Mouse (Mus musculus) 416B (cell line): ENCODE measurements around the gene Fkrp.
A peak's percentile ranks its signal among the peaks of the same experiment; 100 is the strongest.

Source experiments
- DNase-seq: peaks from one replicate; pipeline ENCODE4 v3.0.0; 2011; ENCODE audit warnings: low read depth

The Fkrp gene

GRCm38 (mm10) chr7:16830449-16830848 is 13.9 kb upstream of the Fkrp start:
- no peak for DNase-seq

- DNase-seq = peak; percentile 81
Measured at GRCm38 (mm10) chr7:16827274-16827673, 10.7 kb upstream of the Fkrp start.

- DNase-seq = peak; percentile 57
Measured at GRCm38 (mm10) chr7:16826571-16826970, 10.0 kb upstream of the Fkrp start.

- DNase-seq = peak; percentile 86
Measured at GRCm38 (mm10) chr7:16825785-16826184, 9.3 kb upstream of the Fkrp start.

DNA sequence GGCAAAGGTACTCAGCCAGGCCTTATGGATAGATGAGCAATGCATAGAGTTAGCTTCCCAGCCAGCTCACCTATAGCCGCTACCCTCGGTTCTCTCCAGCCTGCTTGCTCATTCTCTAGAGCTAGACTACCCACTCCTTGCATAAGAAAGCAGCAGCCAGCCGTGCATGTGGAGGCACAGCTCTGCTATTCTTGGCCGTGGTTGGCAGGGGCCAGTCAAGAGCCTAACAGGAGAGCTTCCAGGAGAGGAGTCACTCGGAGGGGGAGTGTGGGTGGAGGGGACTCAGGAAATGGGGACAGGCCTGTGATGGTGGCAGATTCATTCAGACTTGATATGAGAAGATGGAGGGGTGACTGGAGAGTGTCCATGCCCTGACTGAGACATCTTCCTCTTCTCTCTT is 7.2 kb upstream of the Fkrp start:
- no peak for DNase-seq

- DNase-seq = no peak
Measured at GRCm38 (mm10) chr7:16821669-16822101, 5.2 kb upstream of the Fkrp start.

DNA sequence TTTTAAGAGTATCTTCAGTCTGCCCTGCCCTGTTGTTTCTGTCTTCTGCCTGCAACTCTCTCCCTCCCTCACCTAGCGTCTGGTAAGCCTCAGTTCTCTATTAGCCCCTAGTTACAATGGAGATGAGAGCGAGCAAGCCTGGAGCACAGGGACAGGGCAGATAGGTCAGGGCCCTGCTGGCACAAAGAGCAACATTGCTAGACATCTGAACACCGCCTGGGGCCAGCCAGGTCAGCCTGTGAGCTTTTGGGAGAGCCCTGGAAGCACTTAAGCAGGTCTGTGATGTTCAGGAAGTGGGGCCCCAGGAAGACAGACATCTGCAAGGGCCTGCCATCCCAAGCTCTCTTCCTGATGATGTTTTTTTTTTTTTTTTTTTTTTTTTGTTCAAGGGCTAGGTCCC is 4.6 kb upstream of the Fkrp start:
- DNase-seq = no peak

DNA sequence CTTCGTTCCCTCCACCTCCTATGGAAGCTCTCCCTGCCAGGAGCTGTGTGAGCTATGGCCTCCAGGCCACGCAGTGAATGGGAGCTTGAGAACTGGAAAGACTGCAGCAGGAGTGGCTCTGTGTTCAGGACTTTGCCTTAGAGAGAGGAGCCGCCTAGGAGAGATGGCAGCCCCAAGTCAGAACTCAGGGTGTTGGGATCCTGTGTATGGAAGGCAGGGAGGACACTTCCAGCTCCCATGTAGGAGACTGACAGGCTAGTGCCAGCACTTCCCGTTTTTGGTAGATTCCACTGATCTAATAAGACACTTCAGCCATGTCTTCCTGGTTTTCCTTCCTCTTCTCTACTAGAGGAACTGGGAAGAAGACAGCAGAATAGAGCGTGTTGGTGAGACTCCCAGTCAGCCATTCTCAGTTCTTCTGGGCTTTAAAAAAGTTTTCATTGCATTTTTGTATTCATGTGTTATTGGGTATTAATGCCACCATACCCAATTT is 3.8 kb upstream of the Fkrp start:
- DNase-seq = no peak

- DNase-seq = no peak
Measured at GRCm38 (mm10) chr7:16819794-16820193, 3.3 kb upstream of the Fkrp start.

DNA sequence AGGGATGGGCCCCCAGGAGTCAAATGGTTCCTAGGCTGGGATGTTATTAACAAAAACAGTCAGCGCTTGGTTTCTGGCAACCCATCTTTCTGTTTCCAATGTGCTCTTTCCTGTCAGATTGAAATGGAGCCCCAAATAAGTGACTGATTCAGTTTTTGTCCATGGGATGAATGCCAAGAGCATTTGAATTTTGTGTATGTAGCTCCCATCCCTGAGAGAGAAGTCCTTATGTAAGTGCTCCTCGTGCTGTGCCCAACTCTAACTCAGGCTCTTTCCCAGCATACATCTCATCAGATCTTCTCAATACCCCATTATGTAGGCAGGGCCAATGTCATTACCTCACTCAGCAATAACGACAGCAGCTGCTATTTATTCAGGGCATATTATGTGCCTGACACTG is 1.2 kb upstream of the Fkrp start:
- no peak for DNase-seq

DNA sequence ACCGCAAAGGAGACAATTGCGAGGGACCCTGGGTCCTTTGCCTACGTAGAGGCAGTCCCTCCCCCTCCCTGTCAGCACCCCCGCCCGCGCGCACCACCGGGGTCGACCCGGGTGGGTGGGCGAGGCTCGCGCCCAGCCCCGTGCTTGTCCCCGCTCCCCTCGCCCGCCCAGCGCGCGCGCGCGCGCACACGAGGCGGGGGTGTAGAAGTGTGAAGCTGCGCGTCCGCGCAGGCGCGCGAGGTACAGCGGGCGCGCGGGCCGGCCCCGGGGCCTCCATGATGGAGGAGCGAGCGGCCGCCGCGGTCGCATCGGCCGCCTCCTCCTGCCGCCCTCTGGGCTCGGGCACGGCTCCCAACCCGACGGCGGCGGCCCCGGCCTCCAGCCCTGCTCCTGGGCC is 456 bp downstream of the Fkrp start:
- DNase-seq = peak; percentile 60

GRCm38 (mm10) chr7:16815351-16815941 is 1.1 kb downstream of the Fkrp start, which contains the start of gene Strn4:
Strn4 (plus strand) TSS chr7:16815889.
- DNase-seq = peak; percentile 36

GRCm38 (mm10) chr7:16812505-16812904 is 4.0 kb downstream of the Fkrp start:
- DNase-seq = no peak

- DNase-seq = no peak
Measured at GRCm38 (mm10) chr7:16811649-16812070, 4.9 kb downstream of the Fkrp start.

DNA sequence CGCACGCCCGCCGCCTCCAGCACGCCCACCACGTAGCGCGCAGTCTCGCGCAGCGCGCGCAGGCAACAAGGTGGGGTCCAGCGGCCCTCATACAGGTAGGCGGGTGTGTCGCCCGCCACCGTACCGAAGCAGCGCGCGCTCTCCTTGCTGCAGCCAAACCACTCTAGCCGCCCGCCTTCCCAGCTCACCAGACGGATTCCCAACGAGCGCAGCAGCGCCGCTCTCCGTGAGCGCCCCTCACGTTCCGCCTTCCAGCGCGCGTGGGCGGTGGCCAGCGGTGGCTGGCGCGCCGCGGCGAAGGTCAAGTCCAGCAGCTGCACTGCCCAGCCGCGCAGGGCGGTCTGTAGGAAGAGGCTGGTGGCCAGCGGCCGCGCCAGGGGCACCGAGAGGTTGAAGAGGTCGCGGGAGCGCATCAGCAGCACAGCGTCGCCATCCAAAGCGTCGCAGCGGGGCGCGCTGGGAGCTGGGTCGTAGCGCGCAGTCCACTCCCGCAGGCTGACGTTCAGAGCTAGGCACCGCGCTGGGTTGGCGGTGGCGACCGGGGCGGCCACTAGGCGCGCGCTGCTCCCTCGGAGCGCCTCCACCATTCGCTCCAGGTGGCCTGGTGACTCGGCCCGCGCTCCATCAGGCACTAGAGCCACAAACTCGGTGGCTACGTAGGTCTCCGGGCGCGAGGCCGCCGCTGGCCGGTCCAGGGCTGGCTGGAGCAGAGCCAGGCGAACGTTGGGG is 5.4 kb downstream of the Fkrp start:
- DNase-seq = no peak

GRCm38 (mm10) chr7:16810399-16810919 is 6.1 kb downstream of the Fkrp start:
- no peak for DNase-seq

DNA sequence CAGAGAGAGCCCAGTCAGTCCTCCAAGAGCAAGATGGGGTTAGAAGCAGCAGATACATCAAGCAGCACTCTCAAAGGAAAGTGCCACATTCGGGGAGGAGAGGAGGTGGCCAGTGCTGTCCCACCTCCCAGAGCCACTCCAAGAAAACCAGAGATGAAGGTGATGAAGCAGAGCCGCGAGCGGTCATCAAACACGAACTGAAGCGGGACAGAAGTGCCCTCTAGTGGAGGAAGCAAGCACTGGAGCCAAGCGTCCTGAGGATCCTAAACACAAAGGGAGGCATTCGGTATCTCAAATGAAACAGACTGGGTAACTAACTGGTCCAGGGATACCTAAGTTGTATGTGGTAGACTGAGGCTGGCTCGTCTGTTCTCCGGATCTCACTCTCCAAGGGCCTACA is 6.8 kb downstream of the Fkrp start:
- DNase-seq = peak; percentile 61

GRCm38 (mm10) chr7:16808647-16809046 is 7.9 kb downstream of the Fkrp start:
- no peak for DNase-seq

DNA sequence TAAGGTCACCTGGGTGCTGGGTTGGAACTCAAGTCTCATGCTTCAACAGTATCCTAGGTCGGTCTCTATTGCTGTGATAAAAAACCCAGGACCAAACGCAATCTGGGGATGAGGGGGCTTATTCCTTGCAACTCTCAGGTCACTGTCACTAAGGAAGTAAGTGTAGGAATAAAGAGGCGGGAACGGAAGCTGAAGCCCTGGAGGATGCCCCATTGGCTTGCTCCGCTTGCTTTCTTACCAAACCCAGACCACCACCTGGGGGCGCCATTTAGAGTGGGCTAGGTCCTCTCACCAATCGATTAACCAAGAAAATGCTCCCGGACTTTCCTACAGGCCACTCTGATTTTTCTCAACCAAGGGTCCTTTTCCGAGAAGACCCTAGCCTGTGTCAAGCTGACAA is 8.6 kb downstream of the Fkrp start:
- DNase-seq = no peak

DNA sequence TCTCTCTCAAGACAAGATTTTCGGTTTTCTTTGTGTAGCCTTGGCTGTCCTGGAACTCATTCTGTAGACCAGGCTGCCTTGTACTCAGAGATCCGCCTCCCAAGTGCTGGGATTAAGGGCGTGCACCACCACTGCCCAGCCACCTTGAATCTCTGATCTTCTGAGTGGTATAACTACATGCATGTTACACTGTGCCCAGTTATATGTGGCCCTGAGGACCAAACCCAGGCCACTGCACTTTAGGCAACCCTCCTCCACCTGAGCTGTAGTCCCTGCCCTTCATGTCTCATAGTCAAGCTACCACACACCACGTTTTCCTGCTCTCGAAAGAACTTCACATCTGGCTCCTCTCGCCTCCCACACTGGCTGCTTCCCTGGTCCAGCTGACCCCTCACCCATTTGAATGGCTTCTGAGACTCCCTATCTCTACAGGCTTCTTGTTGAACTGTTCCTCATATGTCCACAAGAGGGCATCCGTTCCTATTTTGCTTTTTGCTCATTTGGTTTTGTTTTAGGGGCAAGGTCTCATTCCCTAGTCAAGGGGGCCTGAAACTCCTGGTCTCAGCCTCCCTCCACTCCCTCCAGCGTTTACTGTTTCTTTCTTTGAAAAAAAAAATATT is 12.0 kb downstream of the Fkrp start:
- DNase-seq = peak; percentile 70

GRCm38 (mm10) chr7:16794886-16795285 is 21.6 kb downstream of the Fkrp start:
- no peak for DNase-seq

DNA sequence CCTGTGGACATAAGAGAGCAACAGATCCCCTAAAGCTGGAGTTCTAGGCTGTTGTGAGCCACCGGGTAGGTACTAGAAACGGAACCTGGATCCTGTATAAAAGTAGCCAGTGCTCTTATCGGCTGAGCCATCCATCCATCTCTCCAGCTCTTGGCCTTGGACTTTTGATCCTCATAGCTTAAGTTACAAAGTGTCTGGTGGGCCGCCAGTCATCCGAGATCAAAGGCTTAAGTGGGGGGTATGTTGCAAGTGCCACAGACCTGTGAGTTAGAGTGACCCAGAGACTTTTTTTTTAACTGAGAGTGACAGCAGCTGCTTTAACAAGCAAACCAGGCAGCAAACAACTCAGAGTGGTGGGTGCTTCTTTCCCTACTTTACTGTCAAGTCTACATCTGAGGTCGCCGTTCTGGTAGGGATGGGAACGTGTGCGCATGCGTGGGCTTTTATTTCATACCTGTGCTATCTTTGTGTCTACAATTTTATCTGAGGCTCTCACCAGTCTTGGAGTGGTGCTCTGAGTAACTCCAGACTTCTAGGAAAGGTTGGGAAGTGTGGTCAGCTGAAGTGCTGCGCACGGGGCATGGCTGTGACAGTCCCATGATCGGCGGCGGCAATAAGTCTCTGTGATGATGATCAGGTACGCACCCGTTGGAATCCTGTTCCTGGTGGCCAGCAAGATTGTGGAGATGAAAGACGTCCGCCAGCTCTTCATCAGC is 23.4 kb downstream of the Fkrp start:
- no peak for DNase-seq
